Mouse (Mus musculus) liver, postnatal 0 days (tissue): ENCODE results near the gene Gm49387. TPM values are rescaled to one million over a fixed set of nuclear protein-coding genes. Genes with fewer than 3 reads are reported as not detected.

Experiments used
- ATAC-seq: fragments of 200-750 bp; cut with Nextera tagmentation; 2 replicates; pipeline ENCODE4 v1.8.0; 2017; ENCODE audit warnings: mild to moderate bottlenecking, moderate library complexity
- DNase-seq: peaks from one replicate; pipeline ENCODE4 v3.0.0-alpha.2; 2016
- H3K27ac ChIP-seq: fragments of 300-500 bp; sonication (generic); 2 replicates; pipeline ENCODE4 v1.5.1; 2014; ENCODE audit warnings: antibody characterized with exemption, moderate library complexity, mild to moderate bottlenecking, low read depth
- H3K27me3 ChIP-seq: fragments of 300-500 bp; sonication (generic); 2 replicates; pipeline ENCODE4 v1.6.1; 2014; ENCODE audit warnings: low read length, control low read depth, mixed read lengths; ENCODE audit not compliant: insufficient read depth
- H3K36me3 ChIP-seq: fragments of 300-500 bp; sonication (generic); replicated peaks from 2 replicates; pipeline ENCODE4 v1.6.1; 2014; ENCODE audit warnings: mild to moderate bottlenecking, control low read depth, low read length, moderate library complexity, mixed read lengths; ENCODE audit not compliant: insufficient read depth
- H3K4me1 ChIP-seq: fragments of 300-500 bp; sonication (generic); 2 replicates; pipeline ENCODE4 v1.6.1; 2014; ENCODE audit warnings: antibody characterized with exemption, mild to moderate bottlenecking, control low read depth; ENCODE audit not compliant: insufficient read depth
- H3K4me2 ChIP-seq: fragments of 300-500 bp; sonication (generic); 2 replicates; pipeline ENCODE4 v1.6.1; 2014; ENCODE audit warnings: low read depth, mild to moderate bottlenecking, low read length, moderate library complexity, mixed read lengths
- H3K4me3 ChIP-seq: fragments of 300-500 bp; sonication (generic); 2 replicates; pipeline ENCODE4 v1.5.1; 2014; ENCODE audit warnings: low read depth, low read length
- H3K9ac ChIP-seq: fragments of 300-500 bp; sonication (generic); replicated peaks from 2 replicates; pipeline ENCODE4 v1.6.1; 2014; ENCODE audit warnings: mild to moderate bottlenecking, moderate library complexity
- H3K9me3 ChIP-seq: fragments of 300-500 bp; sonication (generic); 2 replicates; pipeline ENCODE4 v1.6.1; 2016; ENCODE audit warnings: mild to moderate bottlenecking, control low read depth, low read length, mixed read lengths
- CTCF ChIP-seq: sonication (generic); IDR thresholded peaks from 2 replicates; pipeline ENCODE4 v1.5.1; 2016; ENCODE audit warnings: antibody characterized with exemption, low read depth
- EP300 ChIP-seq: IDR thresholded peaks from 2 replicates; pipeline ENCODE4 v1.6.1; 2016; ENCODE audit warnings: antibody characterized with exemption, low read depth, mild to moderate bottlenecking
- WGBS: fragments of 180-500 bp; shearing (Covaris S2); extraction: QIAGEN DNeasy Blood & Tissue Kit; methylation state at CpG from one replicate; pipeline ENCODE4 v1.1.7; 2014; ENCODE audit not compliant: insufficient replicate concordance; 5-methylcytosine and 5-hydroxymethylcytosine counted together
- polyA plus RNA-seq: library from polyadenylated mRNA; unstranded; fragments of >200 nt; fragmentation: Nextera tagmentation; extraction: Ambion mirVana; gene quantifications from 2 replicates; pipeline ENCODE4 v1.2.1, GENCODE M21; 2015

Gene Gm49387
- polyA plus RNA-seq, 1 experiment from 2014 or later: 3.9 TPM

DNA sequence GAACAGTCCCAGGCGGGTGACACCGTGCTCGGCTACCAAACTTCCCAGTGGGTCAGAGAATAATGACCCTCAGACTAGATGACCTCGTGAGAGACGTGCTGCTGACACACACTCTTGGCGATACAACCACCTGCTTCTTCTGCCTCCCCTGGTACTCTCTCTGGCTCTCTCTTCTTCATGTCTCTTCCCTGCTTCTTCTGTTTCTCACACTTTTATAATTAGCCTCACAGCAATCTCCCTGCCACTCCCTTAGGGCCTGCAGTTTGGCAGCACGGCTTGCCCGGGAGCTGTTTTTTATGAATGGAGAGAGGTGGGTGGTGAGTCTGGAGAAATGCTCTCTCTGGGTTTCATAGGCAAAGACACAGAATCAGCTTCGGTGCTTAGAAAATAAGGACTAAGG lies 64.8 kb downstream of the Gm49387 start:
- TF ChIP-seq EP300 (no peak), CTCF (no peak)
- WGBS: 80% methylated on average over 9 of the region's 9 CpGs
- no peak for DNase-seq

DNA sequence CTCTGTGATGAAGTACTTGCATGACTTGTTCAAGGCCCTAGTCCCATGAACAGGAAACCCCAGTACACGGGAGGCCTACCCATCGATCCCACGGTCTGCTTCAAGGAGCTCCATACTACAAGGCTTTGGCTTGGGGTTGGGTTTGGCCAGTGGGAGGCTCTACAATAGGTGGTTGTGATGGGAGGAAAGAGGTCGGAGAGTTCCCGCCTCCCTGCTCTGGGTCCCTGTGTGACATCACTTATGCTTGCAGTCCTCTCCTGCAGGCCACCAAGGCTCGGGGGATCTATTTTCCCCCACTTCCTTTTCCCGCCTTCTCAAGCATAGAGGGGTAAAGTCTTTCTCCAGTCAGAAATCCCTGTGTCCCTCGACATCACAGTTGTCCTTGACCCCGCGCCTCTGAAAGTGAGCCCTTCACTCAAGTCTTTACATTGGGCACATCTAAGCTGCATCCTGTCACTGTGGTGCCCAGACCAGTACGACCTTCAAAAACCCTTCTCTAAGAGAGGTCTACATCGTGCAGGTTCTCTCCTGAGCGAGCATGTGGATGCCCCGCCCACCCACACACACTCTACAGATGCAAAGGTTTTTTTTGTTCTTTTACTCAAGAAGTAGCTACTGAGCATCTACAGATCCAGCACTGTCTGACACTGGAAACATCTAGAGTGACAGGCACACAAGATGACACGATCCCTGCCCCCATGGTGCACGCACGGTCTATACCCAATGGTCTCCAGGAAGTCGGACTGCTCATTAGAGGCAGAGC lies 65.6 kb downstream of the Gm49387 start:
- 77% methylated on average over 18 of the region's 18 CpGs for WGBS
- no peaks in the 10 kb centered on the region for H3K27me3 ChIP-seq
- no peaks in the 10 kb centered on the region for H3K9me3 ChIP-seq
- no peak for DNase-seq
- TF ChIP-seq EP300: no peak
- TF ChIP-seq CTCF: no peak
- no peak overlapping the region for H3K9ac ChIP-seq
- H3K4me2 ChIP-seq: no peak overlapping the region
- peaks cover 8% of the 10 kb centered on the region for H3K4me1 ChIP-seq
- no peaks in the 10 kb centered on the region for H3K36me3 ChIP-seq
- no peak for ATAC-seq
- H3K4me3 ChIP-seq: no peak overlapping the region
- no peak overlapping the region for H3K27ac ChIP-seq

More for the DNA sequence above, 64.8 kb downstream of the Gm49387 start:
- Histone ChIP-seq H3K9ac (no peak overlapping the region), H3K27me3 (no peaks in the 10 kb centered on the region), H3K36me3 (no peaks in the 10 kb centered on the region), H3K9me3 (no peaks in the 10 kb centered on the region), H3K4me1 (peaks cover under 1% of the 10 kb centered on the region; the same call in 1 of the 2 replicates), H3K4me2 (no peak overlapping the region), H3K27ac (no peak overlapping the region), H3K4me3 (no peak overlapping the region)
- ATAC-seq: no peak

GRCm38 (mm10) chr14:31572561-31573175 lies 68.0 kb downstream of the Gm49387 start:
- Histone ChIP-seq H3K36me3 (no peaks in the 10 kb centered on the region), H3K27ac (no peak overlapping the region), H3K4me2 (no peak overlapping the region), H3K4me1 (peaks cover 21% of the 10 kb centered on the region), H3K9ac (no peak overlapping the region), H3K4me3 (no peak overlapping the region), H3K9me3 (no peaks in the 10 kb centered on the region), H3K27me3 (no peaks in the 10 kb centered on the region)
- TF ChIP-seq EP300 (no peak), CTCF (no peak)
- 66% methylated on average over 9 of the region's 9 CpGs for WGBS
- ATAC-seq: no peak
- no peak for DNase-seq

GRCm38 (mm10) chr14:31571419-31571818 lies 69.3 kb downstream of the Gm49387 start:
- Histone ChIP-seq H3K4me1 (peaks cover 21% of the 10 kb centered on the region), H3K4me2 (no peak overlapping the region), H3K9ac (no peak overlapping the region), H3K9me3 (no peaks in the 10 kb centered on the region), H3K27me3 (no peaks in the 10 kb centered on the region), H3K36me3 (no peaks in the 10 kb centered on the region), H3K27ac (no peak overlapping the region), H3K4me3 (no peak overlapping the region)
- no peak for DNase-seq
- ATAC-seq: no peak
- 85% methylated on average over 5 of the region's 5 CpGs for WGBS
- TF ChIP-seq EP300 (no peak), CTCF (no peak)

DNA sequence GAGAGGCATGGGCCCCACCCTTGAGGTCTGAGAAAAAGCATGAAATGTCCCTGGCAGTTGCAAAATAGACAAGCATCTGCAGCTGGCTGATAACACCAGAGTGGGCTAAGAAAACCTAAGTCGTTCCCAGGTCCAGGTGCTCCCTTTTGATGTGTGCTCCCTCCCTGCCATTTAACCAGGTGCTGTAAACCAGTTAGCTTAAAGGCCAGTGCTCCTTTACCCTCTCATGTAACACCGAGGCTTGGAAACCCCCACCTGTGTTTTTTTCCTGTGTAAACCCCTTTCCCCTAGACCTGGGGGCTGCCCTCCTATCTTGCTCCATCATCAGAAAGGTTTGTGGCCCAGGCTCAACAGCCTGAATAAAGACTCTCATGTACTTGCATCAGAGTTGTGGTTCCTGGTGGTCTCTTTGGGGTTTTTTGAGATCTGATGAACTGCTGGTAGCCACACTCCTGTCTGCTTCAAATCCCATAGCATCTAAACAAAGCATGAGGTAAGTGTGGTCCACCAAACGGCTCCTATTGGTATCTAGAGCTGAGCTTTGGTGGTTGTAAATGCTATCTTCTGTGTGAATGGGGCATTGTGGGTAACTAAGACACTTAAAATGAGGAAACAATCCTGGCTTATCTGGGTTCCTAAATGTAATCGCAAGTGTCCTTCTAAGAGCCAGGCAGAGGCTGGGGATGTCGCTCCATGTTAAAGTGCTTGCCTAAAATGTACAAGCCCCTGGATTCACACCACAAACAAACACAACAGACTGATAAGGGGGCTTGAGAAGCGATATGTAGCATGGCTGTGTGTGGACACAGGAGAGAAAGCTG lies 70.3 kb downstream of the Gm49387 start:
- no peak for DNase-seq
- no peaks in the 10 kb centered on the region for H3K9me3 ChIP-seq

DNA sequence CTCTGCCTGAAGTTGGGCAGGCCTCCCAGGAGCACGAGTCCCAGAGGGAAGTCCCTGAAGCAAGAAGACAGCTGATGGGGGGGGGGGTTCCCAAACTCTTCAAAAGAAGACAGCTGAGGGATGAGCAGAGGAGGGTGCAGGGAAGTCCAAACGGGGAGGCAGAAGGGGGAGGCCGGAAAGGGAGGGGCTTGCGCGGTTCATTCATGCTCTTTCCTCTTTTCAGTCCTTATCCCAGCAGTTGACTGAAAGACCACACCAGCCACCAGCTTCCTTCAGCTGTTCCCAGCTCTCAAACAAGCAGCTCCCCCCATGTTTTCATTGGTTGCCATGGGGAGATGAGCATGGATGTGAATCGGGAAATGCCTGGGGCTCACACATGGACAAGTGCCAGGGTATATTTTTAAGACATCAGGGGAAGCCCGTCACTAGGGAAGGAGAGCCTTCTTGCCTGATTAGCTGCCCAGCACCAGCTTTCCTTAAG lies 71.5 kb downstream of the Gm49387 start:
- peak overlapping the region; percentile 27; the same call in 1 of the 2 replicates for H3K4me2 ChIP-seq
- H3K4me1 ChIP-seq: peaks cover 27% of the 10 kb centered on the region
- no peaks in the 10 kb centered on the region for H3K36me3 ChIP-seq
- H3K27me3 ChIP-seq: no peaks in the 10 kb centered on the region
- WGBS: 29% methylated on average over 7 of the region's 7 CpGs
- H3K4me3 ChIP-seq: no peak overlapping the region
- 0 out of 2 replicates have a peak overlapping the region, but pooled peaks have one; percentile 22 for H3K27ac ChIP-seq
- DNase-seq: peak; percentile 47
- TF ChIP-seq CTCF: no peak
- TF ChIP-seq EP300: no peak
- H3K9ac ChIP-seq: no peak overlapping the region
- no peaks in the 10 kb centered on the region for H3K9me3 ChIP-seq
- ATAC-seq: peak; percentile 26

More for the DNA sequence above, 70.3 kb downstream of the Gm49387 start:
- Histone ChIP-seq H3K4me1 (peaks cover 22% of the 10 kb centered on the region), H3K27me3 (no peaks in the 10 kb centered on the region), H3K9ac (no peak overlapping the region), H3K4me3 (no peak overlapping the region), H3K36me3 (no peaks in the 10 kb centered on the region), H3K27ac (no peak overlapping the region), H3K4me2 (no peak overlapping the region)
- ATAC-seq: peak; percentile 71
- WGBS: 34% methylated on average over 6 of the region's 6 CpGs
- TF ChIP-seq CTCF (no peak), EP300 (peak; percentile 82)
